Mouse (Mus musculus) limb, embryonic 14.5 days (tissue): ENCODE data around the gene Gm49318. TPM values are rescaled to one million over a fixed set of nuclear protein-coding genes. Genes with fewer than 3 reads are reported as not detected.

Experiments used
- ATAC-seq: fragments of 200-750 bp; cut with Nextera tagmentation; 2 replicates; pipeline ENCODE4 v1.8.0; 2017; ENCODE audit warnings: low read depth, moderate number of reproducible peaks, moderate TSS enrichment; ENCODE audit not compliant: low FRiP score
- DNase-seq: peaks from one replicate; pipeline ENCODE4 v3.0.0-alpha.2; 2015; ENCODE audit warnings: low spot score
- H3K27ac ChIP-seq: fragments of 300-500 bp; sonication (generic); replicated peaks from 2 replicates; pipeline ENCODE4 v1.5.1; 2014; ENCODE audit warnings: low read depth, mild to moderate bottlenecking, low read length, moderate library complexity, mixed read lengths
- H3K27me3 ChIP-seq: fragments of 300-500 bp; sonication (generic); 2 replicates; pipeline ENCODE4 v1.6.1; 2014; ENCODE audit warnings: low read length, mixed read lengths; ENCODE audit not compliant: control insufficient read depth, insufficient read depth
- H3K36me3 ChIP-seq: fragments of 300-500 bp; sonication (generic); 2 replicates; pipeline ENCODE4 v1.6.1; 2014; ENCODE audit warnings: mild to moderate bottlenecking, low read length, moderate library complexity, mixed read lengths; ENCODE audit not compliant: control insufficient read depth, insufficient read depth
- H3K4me1 ChIP-seq: fragments of 300-500 bp; sonication (generic); 2 replicates; pipeline ENCODE4 v1.6.1; 2014; ENCODE audit warnings: antibody characterized with exemption, low read length, mixed read lengths; ENCODE audit not compliant: control insufficient read depth, insufficient read depth
- H3K4me2 ChIP-seq: fragments of 300-500 bp; sonication (generic); replicated peaks from 2 replicates; pipeline ENCODE4 v1.6.1; 2014; ENCODE audit warnings: low read depth, mild to moderate bottlenecking, low read length, moderate library complexity; ENCODE audit not compliant: severe bottlenecking
- H3K4me3 ChIP-seq: fragments of 300-500 bp; sonication (generic); replicated peaks from 2 replicates; pipeline ENCODE4 v1.5.1; 2014; ENCODE audit warnings: low read length
- H3K9ac ChIP-seq: fragments of 300-500 bp; sonication (generic); 2 replicates; pipeline ENCODE4 v1.6.1; 2014; ENCODE audit warnings: mild to moderate bottlenecking, low read depth, low read length, moderate library complexity; ENCODE audit not compliant: severe bottlenecking
- H3K9me3 ChIP-seq: fragments of 300-500 bp; sonication (generic); 2 replicates; pipeline ENCODE4 v1.6.1; 2016; ENCODE audit warnings: low read length; ENCODE audit not compliant: control insufficient read depth
- POLR2A ChIP-seq: fragments of 200-500 bp; IDR thresholded peaks from 2 replicates; pipeline ENCODE4 v1.8.0; 2012; ENCODE audit warnings: inconsistent platforms, mild to moderate bottlenecking, moderate library complexity, borderline replicate concordance; ENCODE audit not compliant: insufficient read depth, insufficient read length; ENCODE audit errors: extremely low read depth
- WGBS: fragments of 180-500 bp; shearing (Covaris S2); extraction: QIAGEN DNeasy Blood & Tissue Kit; methylation state at CpG from one replicate; pipeline ENCODE4 v1.1.7; 2014; 5-methylcytosine and 5-hydroxymethylcytosine counted together
- polyA plus RNA-seq, 2 experiments: library from polyadenylated mRNA; depleted of rRNA in 1 of 2; stranded (reverse) in 1 of 2; unstranded in 1 of 2; fragments of >200 nt; fragmentation: Nextera tagmentation in 1 of 2; extraction: Ambion mirVana in 1 of 2; gene quantifications; 2 replicates each; pipeline versions ENCODE4 v1.2.1 to v1.2.3; 2012 to 2014

The Gm49318 gene
- polyA plus RNA-seq, 2 experiments = not detected

DNA sequence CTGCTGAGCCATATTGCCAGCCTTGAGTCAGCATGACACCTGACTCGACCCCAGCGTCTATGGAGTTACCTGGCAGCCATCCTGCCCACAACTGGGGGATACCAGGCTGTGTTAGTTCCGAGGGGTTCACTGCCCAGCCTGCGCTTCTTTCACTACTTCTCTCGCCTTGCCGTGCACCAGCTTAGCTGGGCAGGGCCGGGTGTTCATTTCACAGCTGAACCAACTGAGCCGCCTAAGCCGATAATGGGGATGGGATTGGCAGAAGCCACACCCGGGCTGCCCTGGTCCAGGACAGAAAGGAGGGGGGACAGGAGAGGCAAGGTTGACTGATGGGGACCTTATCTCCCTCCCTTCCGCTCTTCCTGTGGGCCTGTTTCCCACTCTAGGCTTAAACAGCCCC is 21.7 kb downstream of the Gm49318 start:
- Histone ChIP-seq H3K4me1 (peaks cover 13% of the 10 kb centered on the region), H3K4me2 (no peak overlapping the region), H3K27ac (no peak overlapping the region), H3K27me3 (peaks cover 50% of the 10 kb centered on the region), H3K4me3 (no peak overlapping the region), H3K9me3 (no peaks in the 10 kb centered on the region), H3K9ac (no peak overlapping the region), H3K36me3 (no peaks in the 10 kb centered on the region)
- 82% methylated on average over 11 of the region's 11 CpGs for WGBS
- ATAC-seq = no peak
- no peak for DNase-seq
- no peak for TF ChIP-seq POLR2A

DNA sequence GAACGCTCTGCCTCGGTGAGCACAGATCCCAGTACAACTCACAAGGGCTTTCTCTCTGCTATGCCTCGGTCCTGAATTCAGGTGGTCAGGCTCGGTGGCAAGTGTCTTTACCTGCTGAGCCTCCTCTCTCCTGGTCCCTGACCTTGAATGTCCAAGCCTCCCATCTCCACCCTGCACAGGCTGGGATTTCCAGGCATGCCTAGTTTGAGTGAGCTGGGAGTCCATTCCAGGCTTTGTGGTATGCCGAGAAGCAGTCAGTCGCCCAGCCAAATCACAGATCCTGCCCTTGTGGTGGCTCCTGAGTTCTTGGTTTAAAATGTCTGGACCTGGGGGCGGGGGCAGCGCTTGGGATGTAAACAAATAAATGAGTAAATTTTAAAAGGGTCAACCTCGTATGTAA is 23.7 kb downstream of the Gm49318 start:
- ATAC-seq (no peak), DNase-seq (no peak)
- 51% methylated on average over 9 of the region's 9 CpGs for WGBS
- H3K27ac ChIP-seq = no peak overlapping the region
- no peak overlapping the region for H3K4me3 ChIP-seq
- H3K9me3 ChIP-seq = no peaks in the 10 kb centered on the region
- no peaks in the 10 kb centered on the region for H3K36me3 ChIP-seq
- H3K4me2 ChIP-seq = no peak overlapping the region
- no peak overlapping the region for H3K9ac ChIP-seq
- no peak for TF ChIP-seq POLR2A
- H3K4me1 ChIP-seq = peaks cover 13% of the 10 kb centered on the region
- H3K27me3 ChIP-seq = peaks cover 35% of the 10 kb centered on the region

DNA sequence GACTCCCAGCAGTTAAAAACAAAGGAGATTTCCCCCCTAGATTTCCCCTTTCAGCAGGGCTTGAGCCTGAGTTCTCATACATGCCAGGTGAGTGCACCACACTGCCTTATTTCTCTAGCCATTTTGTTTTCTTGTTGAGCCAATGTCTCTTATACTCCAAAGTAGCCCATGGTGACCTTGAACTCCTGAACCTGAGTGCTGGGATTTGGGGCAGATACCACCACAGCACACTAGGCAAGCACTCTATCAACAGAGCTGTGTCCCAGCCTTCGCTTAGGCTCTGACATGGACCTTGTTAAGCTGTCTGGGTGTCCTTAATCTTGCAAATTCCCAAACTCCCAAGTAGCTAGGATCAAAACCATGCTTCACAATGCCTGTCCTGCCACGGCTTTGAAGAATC is 29.2 kb downstream of the Gm49318 start:
- DNase-seq (no peak), ATAC-seq (no peak)
- Histone ChIP-seq H3K4me3 (no peak overlapping the region), H3K4me2 (no peak overlapping the region), H3K36me3 (no peaks in the 10 kb centered on the region), H3K27ac (no peak overlapping the region), H3K4me1 (no peaks in the 10 kb centered on the region), H3K9ac (no peak overlapping the region), H3K27me3 (no peaks in the 10 kb centered on the region), H3K9me3 (no peaks in the 10 kb centered on the region)
- WGBS = 37% methylated on average over 2 of the region's 2 CpGs
- TF ChIP-seq POLR2A = no peak

DNA sequence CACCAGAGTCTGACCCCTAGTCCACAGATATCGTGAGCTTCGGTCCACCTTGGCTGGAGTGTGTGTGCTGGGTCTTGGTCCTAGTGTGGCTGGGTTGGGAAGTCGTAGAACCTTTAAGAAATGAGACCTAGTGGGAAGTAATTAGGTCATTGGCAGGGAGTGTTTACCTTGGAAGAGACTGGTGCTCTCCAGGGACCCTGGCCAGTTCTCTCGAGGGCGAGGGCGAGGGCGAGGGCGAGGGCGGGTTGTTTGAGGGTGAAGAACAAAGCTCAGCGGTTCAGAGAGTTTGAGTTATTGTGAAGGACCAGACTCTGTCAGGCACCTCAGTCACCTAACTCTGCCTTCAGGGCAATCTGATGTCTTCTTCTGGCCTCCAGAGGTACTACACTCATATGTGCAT is 33.2 kb downstream of the Gm49318 start:
- Histone ChIP-seq H3K9me3 (no peaks in the 10 kb centered on the region), H3K4me2 (no peak overlapping the region), H3K4me3 (no peak overlapping the region), H3K27ac (no peak overlapping the region), H3K4me1 (no peaks in the 10 kb centered on the region), H3K36me3 (no peaks in the 10 kb centered on the region), H3K27me3 (no peaks in the 10 kb centered on the region), H3K9ac (no peak overlapping the region)
- WGBS = 74% methylated on average over 10 of the region's 10 CpGs
- no peak for TF ChIP-seq POLR2A
- no peak for ATAC-seq
- no peak for DNase-seq

DNA sequence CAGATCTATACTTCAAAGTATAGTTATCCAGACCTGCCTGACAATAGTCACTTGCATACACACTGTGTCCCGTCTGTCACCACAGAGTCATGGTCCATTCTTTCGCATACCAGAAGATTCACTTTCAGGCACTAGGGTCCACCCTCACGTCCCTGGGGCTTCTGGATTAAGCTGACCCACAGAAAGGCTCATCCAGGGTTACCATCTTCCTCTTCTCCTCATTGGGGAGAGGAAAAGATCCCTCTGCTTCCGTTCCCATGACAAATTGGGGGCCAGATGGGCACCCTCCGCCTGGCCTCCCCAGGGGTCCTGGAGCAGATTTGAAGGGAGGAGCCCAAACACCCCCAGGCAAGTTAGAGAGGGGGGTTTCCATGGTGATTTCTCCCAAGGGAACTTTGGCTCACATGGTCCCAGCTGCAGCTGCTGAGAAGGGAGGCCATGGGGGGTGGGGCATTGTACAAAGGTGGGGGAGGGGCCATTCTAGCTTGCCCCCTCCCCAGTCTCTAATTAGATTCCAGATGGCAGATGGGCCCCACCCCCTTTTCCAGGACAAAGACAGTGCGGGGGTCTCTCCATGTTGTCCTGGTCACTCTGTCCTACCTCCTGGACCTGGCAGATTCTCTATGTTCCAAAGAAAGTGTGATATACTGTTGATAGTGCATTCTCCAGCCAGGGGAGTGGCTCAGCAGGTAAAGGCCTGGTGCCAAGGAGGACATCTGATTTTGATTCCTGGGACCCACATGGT is 35.6 kb downstream of the Gm49318 start:
- DNase-seq = no peak
- no peak for ATAC-seq

DNA sequence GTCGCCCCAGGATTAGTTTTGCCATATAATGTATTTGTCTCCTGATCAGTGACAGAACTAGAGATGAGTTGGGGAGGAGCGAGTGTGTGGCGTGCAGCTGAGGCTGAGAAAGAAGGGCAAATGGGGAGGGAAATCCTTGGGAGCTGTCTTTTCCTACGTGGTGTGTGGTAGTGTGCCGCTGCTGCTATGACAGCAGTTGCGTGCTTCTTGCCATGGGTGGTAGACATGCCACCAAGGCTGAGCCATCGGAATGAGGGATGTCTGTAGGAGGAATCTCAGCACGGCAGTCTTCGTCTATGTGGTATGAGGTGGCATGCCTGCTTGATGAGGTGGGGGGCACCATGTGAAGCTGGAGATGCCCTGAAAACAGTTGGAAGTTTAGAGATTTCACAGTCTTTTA is 40.7 kb downstream of the Gm49318 start:
- ATAC-seq (no peak), DNase-seq (no peak)
- TF ChIP-seq POLR2A = no peak
- Histone ChIP-seq H3K9me3 (no peaks in the 10 kb centered on the region), H3K4me2 (no peak overlapping the region), H3K27me3 (no peaks in the 10 kb centered on the region), H3K36me3 (no peaks in the 10 kb centered on the region), H3K4me1 (no peaks in the 10 kb centered on the region), H3K9ac (no peak overlapping the region), H3K4me3 (no peak overlapping the region), H3K27ac (no peak overlapping the region)
- 87% methylated on average over 9 of the region's 9 CpGs for whole genome bisulfite sequencing

More for the DNA sequence above, 35.6 kb downstream of the Gm49318 start:
- H3K27me3 ChIP-seq = no peaks in the 10 kb centered on the region
- H3K9ac ChIP-seq = no peak overlapping the region
- no peaks in the 10 kb centered on the region for H3K4me1 ChIP-seq
- no peak for TF ChIP-seq POLR2A
- no peaks in the 10 kb centered on the region for H3K9me3 ChIP-seq
- H3K27ac ChIP-seq = no peak overlapping the region
- WGBS = 61% methylated on average over 6 of the region's 6 CpGs
- no peak overlapping the region for H3K4me2 ChIP-seq
- H3K4me3 ChIP-seq = no peak overlapping the region
- no peaks in the 10 kb centered on the region for H3K36me3 ChIP-seq
